Mouse (Mus musculus): ENCODE measurements around the gene Cyp4a29.
"Not testable (repeated sequence)": the region's sequence is repeated elsewhere in the genome, so short reads cannot be mapped to it uniquely, and the experiment has no call there.

Gene Cyp4a29

GRCm38 (mm10) chr4:115241784-115242183 lies at the start of gene Cyp4a29:
Gene Cyp4a29, plus strand, starts transcription at chr4:115242084.
- DNase-seq = no peak

- not testable (repeated sequence) for DNase-seq
Observed at GRCm38 (mm10) chr4:115232901-115233300, 9.0 kb upstream of the Cyp4a29 start.

- DNase-seq = no peak
Observed at GRCm38 (mm10) chr4:115236462-115237096, 5.3 kb upstream of the Cyp4a29 start.

GRCm38 (mm10) chr4:115264687-115265569 lies 23.0 kb downstream of the Cyp4a29 start:
- not testable (repeated sequence) for DNase-seq

GRCm38 (mm10) chr4:115278215-115278982 lies 36.5 kb downstream of the Cyp4a29 start:
- not testable (repeated sequence) for DNase-seq

GRCm38 (mm10) chr4:115280342-115280741 lies 38.5 kb downstream of the Cyp4a29 start:
- DNase-seq = no peak

- not testable (repeated sequence) for DNase-seq
Observed at GRCm38 (mm10) chr4:115280779-115281178, 38.9 kb downstream of the Cyp4a29 start.

- not testable (repeated sequence) for DNase-seq
Observed at GRCm38 (mm10) chr4:115281231-115281767, 39.4 kb downstream of the Cyp4a29 start.

- not testable (repeated sequence) for DNase-seq
Observed at GRCm38 (mm10) chr4:115298746-115299145, 56.9 kb downstream of the Cyp4a29 start, which contains the start of gene Cyp4a12a. Gene Cyp4a12a, plus strand, starts transcription at chr4:115299046.
